Mouse (Mus musculus) A20 (cell line): ENCODE results near the gene Clint1.
"Not testable (repeated sequence)": the region's sequence is repeated elsewhere in the genome, so short reads cannot be mapped to it uniquely, and the experiment has no call there.

Experiments used
- DNase-seq: peaks from one replicate; pipeline ENCODE4 v3.0.0-alpha.2; 2011; ENCODE audit warnings: low read depth, low spot score

Gene Clint1

GRCm38 (mm10) chr11:45847548-45847947 lies 4.3 kb upstream of the Clint1 start:
- no peak for DNase-seq

GRCm38 (mm10) chr11:45848253-45848652 lies 3.6 kb upstream of the Clint1 start:
- DNase-seq, result no peak

GRCm38 (mm10) chr11:45849203-45849602 lies 2.6 kb upstream of the Clint1 start:
- DNase-seq, result no peak

GRCm38 (mm10) chr11:45849859-45850258 lies 2.0 kb upstream of the Clint1 start:
- peak; percentile 75 for DNase-seq

GRCm38 (mm10) chr11:45850317-45850716 lies 1.5 kb upstream of the Clint1 start:
- no peak for DNase-seq

GRCm38 (mm10) chr11:45852124-45852994 lies 508 bp downstream of the Clint1 start:
- peak; percentile 62 for DNase-seq

GRCm38 (mm10) chr11:45852995-45853317 lies 1.1 kb downstream of the Clint1 start:
- DNase-seq, result peak; percentile 52

GRCm38 (mm10) chr11:45853916-45854315 lies 2.1 kb downstream of the Clint1 start:
- DNase-seq, result no peak

- no peak for DNase-seq
Observed at GRCm38 (mm10) chr11:45854381-45854780, 2.5 kb downstream of the Clint1 start.

- DNase-seq, result no peak
Observed at GRCm38 (mm10) chr11:45855407-45856148, 3.7 kb downstream of the Clint1 start.

GRCm38 (mm10) chr11:45856149-45856516 lies 4.3 kb downstream of the Clint1 start:
- DNase-seq, result no peak

GRCm38 (mm10) chr11:45861334-45861733 lies 9.5 kb downstream of the Clint1 start:
- DNase-seq, result no peak

GRCm38 (mm10) chr11:45864409-45864808 lies 12.6 kb downstream of the Clint1 start:
- DNase-seq, result no peak

- DNase-seq, result no peak
Observed at GRCm38 (mm10) chr11:45865861-45866260, 14.0 kb downstream of the Clint1 start.

- no peak for DNase-seq
Observed at GRCm38 (mm10) chr11:45866534-45866933, 14.7 kb downstream of the Clint1 start.

GRCm38 (mm10) chr11:45873666-45874065 lies 21.8 kb downstream of the Clint1 start:
- peak; percentile 59 for DNase-seq

- no peak for DNase-seq
Observed at GRCm38 (mm10) chr11:45874251-45874650, 22.4 kb downstream of the Clint1 start.

GRCm38 (mm10) chr11:45875351-45875935 lies 23.6 kb downstream of the Clint1 start:
- DNase-seq, result no peak

- DNase-seq, result no peak
Observed at GRCm38 (mm10) chr11:45876036-45876435, 24.2 kb downstream of the Clint1 start.

GRCm38 (mm10) chr11:45879366-45879765 lies 27.5 kb downstream of the Clint1 start:
- DNase-seq, result not testable (repeated sequence)

GRCm38 (mm10) chr11:45881026-45881682 lies 29.3 kb downstream of the Clint1 start:
- DNase-seq, result peak; percentile 21

GRCm38 (mm10) chr11:45881683-45882068 lies 29.8 kb downstream of the Clint1 start:
- no peak for DNase-seq
